Mouse (Mus musculus) forebrain, embryonic 14.5 days (tissue): Measurements from ENCODE around the gene Inhbc. TPM values are rescaled to one million over a fixed set of nuclear protein-coding genes. Genes with fewer than 3 reads are reported as not detected.

Source experiments
- polyA plus RNA-seq: library from polyadenylated mRNA; unstranded; fragments of >200 nt; fragmentation: Nextera tagmentation; extraction: Ambion mirVana; gene quantifications from 2 replicates; pipeline ENCODE4 v1.2.1, GENCODE M21; 2014

Gene Inhbc
- polyA plus RNA-seq, 1 experiment from 2014 or later = not detected

Other genes starting within 250 kb of the Inhbc start
- 53.0 and 66.3 TPM in 2 replicates for gene Os9, start 249.3 kb downstream of the Inhbc start, polyA plus RNA-seq
- gene B4galnt1, start 205.2 kb downstream of the Inhbc start, polyA plus RNA-seq = 30.7 and 46.8 TPM in 2 replicates
- 0.69 and 0.95 TPM in 2 replicates for gene Slc26a10, start 189.8 kb downstream of the Inhbc start, polyA plus RNA-seq
- gene Arhgef25, start 180.3 kb downstream of the Inhbc start, polyA plus RNA-seq = 21.4 and 22.9 TPM in 2 replicates
- gene Dtx3, start 174.7 kb downstream of the Inhbc start, polyA plus RNA-seq = 148 and 187 TPM in 2 replicates
- 15.3 and 17.4 TPM in 2 replicates for gene Pip4k2c, start 158.8 kb downstream of the Inhbc start, polyA plus RNA-seq
- gene Kif5a, start 107.1 kb downstream of the Inhbc start, polyA plus RNA-seq = 47.6 and 68.8 TPM in 2 replicates
- gene Dctn2, start 104.1 kb downstream of the Inhbc start, polyA plus RNA-seq = 286 and 300 TPM in 2 replicates
- gene Mbd6, start 81.4 kb downstream of the Inhbc start, polyA plus RNA-seq = 8.4 and 11.2 TPM in 2 replicates
- 124 and 135 TPM in 2 replicates for gene Mars, start 58.6 kb downstream of the Inhbc start, polyA plus RNA-seq
- gene Arhgap9, start 48.5 kb downstream of the Inhbc start, polyA plus RNA-seq = 0.70 and 1.2 TPM in 2 replicates
- 0.55 and 1.0 TPM in 2 replicates for gene Gli1, start 28.5 kb downstream of the Inhbc start, polyA plus RNA-seq
- gene Inhbe, start 16.0 kb downstream of the Inhbc start, polyA plus RNA-seq = not detected in 2 replicates
- gene R3hdm2, start 9.9 kb upstream of the Inhbc start, polyA plus RNA-seq = 24.2 and 32.4 TPM in 2 replicates
- 0.41 TPM in 1 of 2 replicates, not detected in the other for gene Stac3, start 131.3 kb upstream of the Inhbc start, polyA plus RNA-seq
- 12.5 and 17.2 TPM in 2 replicates for gene Ndufa4l2, start 144.5 kb upstream of the Inhbc start, polyA plus RNA-seq
- gene Shmt2, start 152.0 kb upstream of the Inhbc start, polyA plus RNA-seq = 53.1 and 65.1 TPM in 2 replicates
- 32.1 and 35.4 TPM in 2 replicates for gene Nxph4, start 164.1 kb upstream of the Inhbc start, polyA plus RNA-seq